ENCODE assay signal across 10 mouse cellular contexts in genomic region chr5:138990659-138991380, GRCm38 (mm10). TPM values are rescaled to one million over a fixed set of nuclear protein-coding genes. Genes with fewer than 3 reads are reported as not detected.
DNase-seq lines count a peak whose midpoint lies in the region; ATAC-seq and TF ChIP-seq lines count a peak whose summit lies in the region.
"Had no signal": no experiment of that assay in that cellular context is flagged by ENCODE, and none has a peak within 500 bp of the region (broad histone marks: within the 10 kb centered on the region; RNA-seq: fewer than 3 reads in every experiment).

No protein-coding gene starts in this region.

- peak; percentile 80 for TF ChIP-seq EP300 in lung, postnatal 0 days (IDR thresholded peaks at IDR 0.05)

- TF ChIP-seq CTCF in lung, postnatal 0 days (IDR thresholded peaks at IDR 0.05), result no peak

- H3K4me1 ChIP-seq in lung, postnatal 0 days (ENCODE audit: insufficient read depth, low read depth, low read length), result peaks cover 27% of the 10 kb centered on the region
- peaks cover 18% of the 10 kb centered on the region for H3K4me1 ChIP-seq in forebrain, embryonic 11.5 days (replicated peaks; ENCODE audit: control insufficient read depth, insufficient read depth, low read length)

- H3K9me3 ChIP-seq in lung, postnatal 0 days (ENCODE audit: low read length), result no peaks in the 10 kb centered on the region
- no peaks in the 10 kb centered on the region for H3K9me3 ChIP-seq in forebrain, embryonic 11.5 days (ENCODE audit: control insufficient read depth, low read length)

- no peak overlapping the region for H3K4me3 ChIP-seq in lung, postnatal 0 days (ENCODE audit: low read depth, low read length)
- no peak overlapping the region for H3K4me3 ChIP-seq in forebrain, embryonic 11.5 days (ENCODE audit: low read depth, low read length)
- H3K4me3 ChIP-seq: erythroblast, embryonic 14.5 days had no signal

- no peak overlapping the region for H3K9ac ChIP-seq in lung, postnatal 0 days (replicated peaks; ENCODE audit: low read depth)
- no peak overlapping the region for H3K9ac ChIP-seq in forebrain, embryonic 11.5 days (ENCODE audit: low read length)

- WGBS in lung, postnatal 0 days, result 36% methylated on average over 7 of the region's 7 CpGs
- WGBS in forebrain, embryonic 11.5 days, result 74% methylated on average over 7 of the region's 7 CpGs

- peak; percentile 27 for ATAC-seq in lung, postnatal 0 days
- ATAC-seq in forebrain, embryonic 11.5 days (replicated peaks; ENCODE audit: low FRiP score), result no peak
- ATAC-seq: Patski had no signal

- H3K27ac ChIP-seq in lung, postnatal 0 days (ENCODE audit: low read length), result peak overlapping the region; percentile 26; the same call in 1 of the 2 replicates
- H3K27ac ChIP-seq in forebrain, embryonic 11.5 days (ENCODE audit: low read depth, low read length), result no peak overlapping the region

- H3K4me2 ChIP-seq in lung, postnatal 0 days (replicated peaks; ENCODE audit: low read depth, low read length), result no peak overlapping the region
- no peak overlapping the region for H3K4me2 ChIP-seq in forebrain, embryonic 11.5 days (ENCODE audit: low read depth, low read length, severe bottlenecking)

- H3K36me3 ChIP-seq in lung, postnatal 0 days (ENCODE audit: insufficient read depth, low read length), result peaks cover 5% of the 10 kb centered on the region; the same call in 1 of the 2 replicates
- H3K36me3 ChIP-seq in forebrain, embryonic 11.5 days (ENCODE audit: control insufficient read depth, insufficient read depth, low read length), result no peaks in the 10 kb centered on the region

- intact Hi-C loops in left cerebral cortex, postnatal 4 days (cut with DNase I), result loop anchor here (5.0 to 10.0 kb wide), 3 partner anchors 134 to 184 kb away; no protein-coding TSS in a partner anchor
- intact Hi-C loops in gastrocnemius, postnatal 14 days (cut with DNase I; ENCODE audit: low total_unique reads), result no loop called here

- peaks cover 3% of the 10 kb centered on the region; the same call in 1 of the 2 replicates for H3K27me3 ChIP-seq in lung, postnatal 0 days (replicated peaks; ENCODE audit: insufficient read depth, low read length)
- peaks cover 34% of the 10 kb centered on the region for H3K27me3 ChIP-seq in forebrain, embryonic 11.5 days (ENCODE audit: control insufficient read depth, insufficient read depth, low read length)
- H3K27me3 ChIP-seq: Patski had no signal

- DNase-seq in left cerebral cortex, postnatal 4 days, result peak; percentile 58
- no peak for DNase-seq in left cerebral cortex, adult 11 months (ENCODE audit: low spot score)
- DNase-seq in adrenal gland, adult 8-10 months, result peak; percentile 62
- peak; percentile 71 for DNase-seq in gastrocnemius, postnatal 14 days
- peak; percentile 89 for DNase-seq in lung, postnatal 0 days (ENCODE audit: low spot score)
- no peak for DNase-seq in frontal cortex, postnatal 10 days (ENCODE audit: low spot score in 2 of 2)
- no peak for DNase-seq in thymus, postnatal 14 days
- DNase-seq in forebrain, embryonic 11.5 days (ENCODE audit: low spot score), result no peak

RNA-seq across cellular contexts. Expression of gene Pdgfa, which starts 6.3 kb away (rescaled TPM):
- total RNA-seq in left cerebral cortex, postnatal 4 days (2021), result 10 to 100 TPM; 50.3 to 52.3 TPM
- 10 to 100 TPM; 25.6 to 51.6 (median 36.7) TPM for total RNA-seq in adrenal gland, adult 8-10 months (2022)
- total RNA-seq in gastrocnemius, postnatal 14 days (2021), result 10 to 100 TPM; 15.8 to 22.3 TPM
- polyA plus RNA-seq in lung, postnatal 0 days (2015; fragmentation: Nextera tagmentation; extraction: Ambion mirVana), result 108 and 114 TPM in 2 replicates
- polyA plus RNA-seq in forebrain, embryonic 11.5 days (2014; fragmentation: Nextera tagmentation; extraction: Ambion mirVana), result 8.8 and 9.4 TPM in 2 replicates

Comparison
In these comparisons a context has a peak if more than half of its experiments do, and no peak if none do; other contexts are left out.
1. DNase-seq: peak in left cerebral cortex, postnatal 4 days (single experiment), adrenal gland, adult 8-10 months (single experiment), gastrocnemius, postnatal 14 days (single experiment) and lung, postnatal 0 days (single experiment); none in left cerebral cortex, adult 11 months (single experiment), frontal cortex, postnatal 10 days (0 of 2), thymus, postnatal 14 days (single experiment) and forebrain, embryonic 11.5 days (single experiment).